Mouse (Mus musculus) bone marrow, adult 2 months (tissue): Measurements from ENCODE around the gene Brd9. TPM values are rescaled to one million over a fixed set of nuclear protein-coding genes. Genes with fewer than 3 reads are reported as not detected.

Experiments
- H3K27ac ChIP-seq: fragments of 200-500 bp; 2 replicates; pipeline ENCODE4 v1.5.1; 2012; ENCODE audit warnings: low read depth, mild to moderate bottlenecking, control low read depth, inconsistent platforms, low read length; ENCODE audit not compliant: control insufficient read depth, poor library complexity, insufficient read depth
- H3K4me1 ChIP-seq: fragments of 200-500 bp; 2 replicates; pipeline ENCODE4 v1.6.1; 2011; ENCODE audit warnings: low read length; ENCODE audit not compliant: control insufficient read depth, insufficient read depth
- H3K4me3 ChIP-seq: fragments of 200-500 bp; replicated peaks from 2 replicates; pipeline ENCODE3; 2011; ENCODE audit warnings: mild to moderate bottlenecking, low read depth, low read length, control low read depth; ENCODE audit not compliant: control insufficient read depth
- CTCF ChIP-seq: fragments of 200-500 bp; IDR thresholded peaks from 2 replicates; pipeline ENCODE4 v1.5.1; 2011; ENCODE audit warnings: low read length, control low read depth; ENCODE audit not compliant: control insufficient read depth, insufficient read depth
- POLR2A ChIP-seq: fragments of 200-500 bp; IDR thresholded peaks from 2 replicates; pipeline ENCODE4 v1.6.1; 2011; ENCODE audit warnings: low read depth, mild to moderate bottlenecking, control low read depth, low read length, borderline replicate concordance; ENCODE audit not compliant: control insufficient read depth
- WGBS: fragments of 180-500 bp; shearing (Covaris S2); methylation state at CpG from one replicate; pipeline ENCODE4 v1.1.7; 2018; 5-methylcytosine and 5-hydroxymethylcytosine counted together
- polyA plus RNA-seq: library from polyadenylated mRNA; stranded (reverse); fragments of >200 nt; gene quantifications from 2 replicates; pipeline ENCODE4 v1.2.4, GENCODE M21; 2011; ENCODE audit warnings: low replicate concordance; ENCODE audit not compliant: missing spikeins, insufficient read depth, insufficient read length

Brd9 gene
- polyA plus RNA-seq, 1 experiment, result 70.8 TPM

DNA sequence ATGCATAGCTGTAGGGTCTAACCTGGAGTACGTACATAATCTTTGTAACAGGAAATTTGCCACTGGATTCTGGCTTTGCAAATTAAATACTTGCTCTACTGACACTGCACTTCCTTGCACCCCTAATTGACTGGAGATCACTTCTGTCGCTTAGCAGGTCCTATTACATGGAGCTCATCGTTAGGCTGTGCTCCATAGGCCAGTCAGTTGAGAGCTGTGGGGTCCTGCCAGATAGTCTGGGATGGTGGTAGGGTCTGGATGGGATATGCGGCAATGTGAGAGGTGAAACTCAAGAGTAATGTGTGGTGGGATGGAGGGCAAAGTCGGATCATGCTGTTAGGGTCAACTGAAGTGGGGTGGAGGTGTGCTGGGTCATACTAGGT is 682 bp upstream of the Brd9 start:
- TF ChIP-seq CTCF, result no peak
- no peak for TF ChIP-seq POLR2A
- Histone ChIP-seq H3K4me3 (peak overlapping the region; percentile 84), H3K27ac (no peak overlapping the region), H3K4me1 (peaks cover 5% of the 10 kb centered on the region)
- WGBS, result 12% methylated on average over 5 of the region's 5 CpGs

DNA sequence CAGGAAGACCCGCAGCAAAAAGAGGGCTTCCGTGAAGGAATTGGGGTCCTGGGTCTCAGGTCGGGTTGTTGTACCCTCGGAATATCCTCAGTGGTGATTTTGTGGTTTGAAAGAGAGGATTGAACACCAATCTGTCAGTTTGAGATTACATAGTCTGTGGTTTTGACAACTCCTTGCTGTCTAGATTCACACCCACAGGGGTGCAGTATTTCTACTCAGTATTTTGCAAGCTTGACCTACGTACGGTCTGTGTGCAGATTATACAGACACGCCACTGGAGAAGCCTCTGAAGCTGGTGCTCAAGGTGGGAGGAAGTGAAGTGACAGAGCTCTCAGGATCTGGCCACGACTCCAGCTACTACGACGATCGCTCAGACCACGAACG is 558 bp downstream of the Brd9 start:
- WGBS, result 3% methylated on average over 13 of the region's 13 CpGs
- peak overlapping the region; percentile 84 for H3K4me3 ChIP-seq
- peak overlapping the region; percentile 96 for H3K27ac ChIP-seq
- TF ChIP-seq CTCF, result no peak
- TF ChIP-seq POLR2A, result no peak
- peaks cover 5% of the 10 kb centered on the region for H3K4me1 ChIP-seq

GRCm38 (mm10) chr13:73939101-73939500 is 1.5 kb downstream of the Brd9 start:
- TF ChIP-seq POLR2A, result no peak
- no peak for TF ChIP-seq CTCF
- Histone ChIP-seq H3K4me3 (no peak overlapping the region), H3K4me1 (peaks cover 5% of the 10 kb centered on the region), H3K27ac (no peak overlapping the region)
- WGBS, result 89% methylated on average over 5 of the region's 5 CpGs

DNA sequence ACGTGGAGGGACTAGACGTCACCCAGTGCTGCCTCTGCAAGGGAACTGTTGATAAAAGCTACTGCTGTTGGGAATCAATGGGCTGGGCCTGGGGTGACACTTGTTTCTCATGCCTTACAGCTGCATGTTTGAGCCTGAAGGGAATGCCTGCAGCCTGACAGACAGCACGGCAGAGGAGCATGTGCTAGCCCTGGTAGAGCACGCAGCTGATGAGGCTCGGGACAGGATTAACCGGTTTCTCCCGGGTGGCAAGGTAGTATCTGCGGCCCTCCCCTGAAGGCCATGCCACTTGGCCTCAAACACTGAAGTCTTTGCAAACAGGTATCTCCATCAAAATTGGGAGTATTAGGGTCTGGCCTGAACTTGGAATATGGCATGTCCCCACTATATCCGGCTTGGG is 7.0 kb downstream of the Brd9 start:
- 92% methylated on average over 9 of the region's 9 CpGs for WGBS
- no peak for TF ChIP-seq CTCF
- TF ChIP-seq POLR2A, result no peak
- H3K27ac ChIP-seq, result no peak overlapping the region

GRCm38 (mm10) chr13:73953551-73954130 is 16.0 kb downstream of the Brd9 start:
- no peak for TF ChIP-seq CTCF
- 80% methylated on average over 1 of the region's 1 CpGs for whole genome bisulfite sequencing
- Histone ChIP-seq H3K4me3 (no peak overlapping the region), H3K27ac (no peak overlapping the region), H3K4me1 (no peaks in the 10 kb centered on the region)

More for the DNA sequence above, 7.0 kb downstream of the Brd9 start:
- no peak overlapping the region for H3K4me3 ChIP-seq
- no peaks in the 10 kb centered on the region for H3K4me1 ChIP-seq

DNA sequence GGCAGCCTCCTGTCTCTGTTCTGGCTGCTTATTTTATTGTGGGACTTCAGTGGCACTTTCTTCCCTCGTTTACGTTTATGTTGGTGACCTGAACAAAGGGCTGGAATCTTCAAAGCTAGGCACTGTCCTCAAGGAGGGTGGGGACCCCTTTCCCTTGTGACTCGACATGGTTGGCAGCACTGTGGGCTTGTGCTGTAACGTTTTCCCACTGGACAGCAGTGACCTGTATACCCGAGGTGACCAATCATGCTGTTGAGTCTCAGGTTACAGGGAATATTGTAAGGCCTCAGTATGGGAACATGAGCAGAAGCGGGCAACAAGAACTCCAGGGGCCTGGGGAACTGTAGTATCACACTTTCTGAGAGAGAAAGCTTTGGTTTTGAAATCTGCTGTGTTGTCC is 17.1 kb downstream of the Brd9 start:
- no peak overlapping the region for H3K4me3 ChIP-seq
- no peaks in the 10 kb centered on the region for H3K4me1 ChIP-seq
- TF ChIP-seq POLR2A (no peak), CTCF (no peak)
- 86% methylated on average over 6 of the region's 6 CpGs for WGBS
- no peak overlapping the region for H3K27ac ChIP-seq

DNA sequence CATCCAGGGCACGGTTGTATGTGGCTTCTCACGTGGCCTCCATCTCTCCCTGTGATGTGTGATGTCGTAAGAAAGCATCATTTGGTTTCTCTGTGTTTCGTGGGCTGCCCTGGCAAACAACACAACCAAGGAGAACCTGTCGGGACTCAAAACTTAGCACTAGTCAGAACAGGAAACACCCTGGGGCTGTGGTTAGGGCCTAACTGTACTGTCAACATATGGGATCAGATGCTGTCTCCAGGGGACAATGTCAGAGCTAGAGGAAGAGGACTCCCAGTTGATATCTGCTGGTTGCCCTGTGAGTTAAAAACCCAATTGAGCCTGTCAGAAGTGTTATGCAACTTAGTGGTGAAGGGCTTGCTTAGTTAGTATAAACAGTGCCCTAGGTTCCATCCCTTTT is 17.9 kb downstream of the Brd9 start:
- Histone ChIP-seq H3K27ac (no peak overlapping the region), H3K4me1 (no peaks in the 10 kb centered on the region), H3K4me3 (no peak overlapping the region)
- WGBS, result 26% methylated on average over 5 of the region's 5 CpGs
- TF ChIP-seq POLR2A (no peak), CTCF (no peak)

DNA sequence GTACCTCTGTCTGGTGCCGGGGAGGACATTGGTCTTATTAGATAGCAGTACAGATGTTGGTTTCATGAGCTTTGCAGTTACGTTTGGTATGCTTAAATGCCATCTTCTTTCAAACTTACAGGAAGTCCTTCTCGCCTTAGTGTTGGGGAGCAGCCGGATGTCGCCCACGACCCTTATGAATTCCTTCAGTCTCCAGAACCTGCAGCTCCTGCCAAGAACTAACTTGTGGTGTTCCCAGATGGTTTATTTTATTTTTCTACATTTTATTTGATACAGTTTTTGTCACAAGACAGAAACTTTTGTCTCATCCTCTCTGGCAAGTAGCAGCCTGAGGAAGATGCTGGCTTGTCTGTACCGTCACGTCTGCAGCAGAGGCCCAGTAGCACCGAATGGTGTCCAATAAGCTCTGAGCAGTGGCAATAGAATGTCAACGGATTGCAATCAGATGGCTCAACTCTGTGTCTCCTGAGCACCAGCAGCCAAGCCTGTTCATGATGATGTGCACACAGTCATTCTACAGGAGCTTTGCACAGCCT is 22.6 kb downstream of the Brd9 start:
- Histone ChIP-seq H3K4me1 (no peaks in the 10 kb centered on the region), H3K4me3 (no peak overlapping the region), H3K27ac (no peak overlapping the region)
- WGBS, result 89% methylated on average over 10 of the region's 10 CpGs
- TF ChIP-seq POLR2A (no peak), CTCF (no peak)

DNA sequence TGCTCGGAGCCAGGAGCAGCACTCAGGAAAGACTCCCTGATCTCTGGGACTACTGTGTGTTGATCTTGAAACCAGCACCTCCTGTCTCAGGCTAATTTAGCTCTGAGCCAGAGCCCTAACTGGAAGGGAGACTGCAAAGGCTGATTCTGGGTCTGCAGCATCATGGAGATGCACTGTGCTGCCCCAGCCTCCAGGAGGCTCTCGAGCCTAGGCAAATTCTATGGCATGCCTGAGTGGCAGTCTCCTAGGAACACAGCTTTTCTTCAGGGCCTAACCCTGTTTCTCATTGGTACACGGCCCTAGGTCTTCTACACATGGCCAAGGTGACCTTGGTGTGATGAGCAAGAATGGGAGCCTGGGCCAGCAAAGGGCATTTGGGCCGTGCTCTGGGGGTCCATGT is 23.6 kb downstream of the Brd9 start:
- Histone ChIP-seq H3K4me1 (no peaks in the 10 kb centered on the region), H3K27ac (no peak overlapping the region), H3K4me3 (no peak overlapping the region)
- WGBS, result 76% methylated on average over 4 of the region's 4 CpGs
- no peak for TF ChIP-seq POLR2A

GRCm38 (mm10) chr13:73963551-73963950 is 25.9 kb downstream of the Brd9 start, which contains the start of gene Zdhhc11:
Gene Zdhhc11, plus strand, starts transcription at chr13:73963851.
- no peak within 1 kb of the TSS for H3K27ac ChIP-seq
- no peak within 1 kb of the TSS for H3K4me3 ChIP-seq
- no peaks in the 10 kb centered on the region for H3K4me1 ChIP-seq
- TF ChIP-seq CTCF (no peak), POLR2A (no peak)
- 74% methylated on average over 5 of the region's 5 CpGs for WGBS
